In genomic region chr9:60995096-60995495, GRCm38 (mm10) we compare ENCODE assay signal across 35 mouse cellular contexts.
DNase-seq lines count a peak whose midpoint lies in the region; ATAC-seq lines count a peak whose summit lies in the region.
"Had no signal": no experiment of that assay in that cellular context is flagged by ENCODE, and none has a peak within 500 bp of the region (broad histone marks: within the 10 kb centered on the region; RNA-seq: fewer than 3 reads in every experiment).

No protein-coding gene starts in this region.

- no peak overlapping the region for H3K4me3 ChIP-seq in heart, embryonic 14.5 days (ENCODE audit: control insufficient read depth in 1 of 2, insufficient read depth in 1 of 2, low read depth in 1 of 2, low read length in 2 of 2)
- H3K4me3 ChIP-seq: embryonic facial prominence, embryonic 12.5 days; erythroblast, embryonic 14.5 days; gastrocnemius, adult 2 months; heart, embryonic 15.5 days; hindbrain, embryonic 13.5 days; limb, embryonic 10.5 days; limb, embryonic 15.5 days; midbrain, embryonic 10.5 days; midbrain, embryonic 15.5 days; neural tube, embryonic 12.5 days had no signal

- peaks cover 5% of the 10 kb centered on the region in 2 experiments; a peak in 3 of 4 replicates for H3K4me1 ChIP-seq in heart, embryonic 14.5 days (ENCODE audit: control insufficient read depth in 2 of 2, insufficient read depth in 2 of 2, low read length in 2 of 2)
- H3K4me1 ChIP-seq: heart, embryonic 15.5 days; hindbrain, embryonic 13.5 days; neural tube, embryonic 12.5 days had no signal

- H3K9me3 ChIP-seq in heart, embryonic 14.5 days (ENCODE audit: control insufficient read depth, low read length) = no peaks in the 10 kb centered on the region
- H3K9me3 ChIP-seq: embryonic facial prominence, embryonic 12.5 days; heart, embryonic 15.5 days; hindbrain, embryonic 13.5 days; limb, embryonic 10.5 days; limb, embryonic 15.5 days; midbrain, embryonic 10.5 days; midbrain, embryonic 15.5 days; neural tube, embryonic 12.5 days had no signal

- H3K9ac ChIP-seq in heart, embryonic 14.5 days (ENCODE audit: low read length) = no peak overlapping the region
- H3K9ac ChIP-seq: embryonic facial prominence, embryonic 12.5 days; heart, embryonic 15.5 days; hindbrain, embryonic 13.5 days; limb, embryonic 15.5 days; liver, embryonic 14.5 days; midbrain, embryonic 15.5 days; neural tube, embryonic 12.5 days had no signal

- no peak for ATAC-seq in heart, embryonic 14.5 days (ENCODE audit: insufficient number of reproducible peaks, insufficient read depth, low FRiP score, low read depth)
- ATAC-seq: activated CD4-positive, CD25-positive, alpha-beta regulatory T cell, adult 4 months; forebrain, embryonic 16.5 days; midbrain, embryonic 15.5 days had no signal

- no peaks in the 10 kb centered on the region; the same call in none of the 2 replicates for H3K27me3 ChIP-seq in heart, embryonic 14.5 days (ENCODE audit: control insufficient read depth, insufficient read depth, low read length)
- H3K27me3 ChIP-seq: embryonic facial prominence, embryonic 12.5 days; neural tube, embryonic 12.5 days had no signal

- H3K27ac ChIP-seq in heart, embryonic 14.5 days (replicated peaks in 1 of 2; ENCODE audit: control insufficient read depth in 1 of 2, insufficient read depth in 1 of 2, low read depth in 2 of 2, low read length in 2 of 2) = no peak overlapping the region
- H3K27ac ChIP-seq: embryonic facial prominence, embryonic 12.5 days; gastrocnemius, adult 2 months; heart, embryonic 15.5 days; hindbrain, embryonic 13.5 days; kidney, postnatal 0 days; limb, embryonic 10.5 days; limb, embryonic 15.5 days; liver, embryonic 14.5 days; macrophage; midbrain, embryonic 10.5 days; midbrain, embryonic 15.5 days; neural tube, embryonic 12.5 days; stomach, postnatal 0 days had no signal

- H3K36me3 ChIP-seq in heart, embryonic 14.5 days (ENCODE audit: control insufficient read depth, insufficient read depth, low read length) = no peaks in the 10 kb centered on the region
- H3K36me3 ChIP-seq: embryonic facial prominence, embryonic 12.5 days; heart, embryonic 15.5 days; hindbrain, embryonic 13.5 days; limb, embryonic 10.5 days; limb, embryonic 15.5 days; midbrain, embryonic 10.5 days; midbrain, embryonic 15.5 days; neural tube, embryonic 12.5 days had no signal

- intact Hi-C loops in heart, postnatal 10 days (cut with DNase I) = no loop called here
- intact Hi-C loops in left cerebral cortex, postnatal 25 days (cut with DNase I) = no loop called here

- 0 out of 2 replicates have a peak overlapping the region, but pooled peaks have one; percentile 6 for H3K4me2 ChIP-seq in heart, embryonic 14.5 days (ENCODE audit: low read length)
- H3K4me2 ChIP-seq: embryonic facial prominence, embryonic 12.5 days; heart, embryonic 15.5 days; hindbrain, embryonic 13.5 days; limb, embryonic 15.5 days; midbrain, embryonic 15.5 days; neural tube, embryonic 12.5 days had no signal

- WGBS in heart, embryonic 14.5 days = 20% methylated on average over 6 of the region's 6 CpGs

- DNase-seq in heart, postnatal 10 days = no peak
- DNase-seq in 416B (ENCODE audit: low read depth) (peak; percentile 89), liver (no peak)
- DNase-seq in CD4-positive helper T cell, adult 2 months (ENCODE audit: low read depth, low spot score) = peak; percentile 73
- peak; percentile 69 for DNase-seq in induced T-regulatory cell, adult 2 months (ENCODE audit: low read depth)
- DNase-seq in left cerebral cortex, postnatal 25 days (ENCODE audit: low spot score in 2 of 2) = no peak
- DNase-seq: adrenal gland, adult 8-10 months; cerebellum, adult 9-10 months; cerebellum, postnatal 36 days; gastrocnemius, adult 2 months; gastrocnemius, postnatal 36 days; heart, adult 18-20 months; heart, postnatal 36 days; kidney, adult 2 months; kidney, postnatal 4 days; layer of hippocampus, postnatal 36 days; lung, adult 2 months; lung, postnatal 10 days; right cerebral cortex, postnatal 4 days had no signal

Comparison
In these comparisons a context has a peak if more than half of its experiments do, and no peak if none do; other contexts are left out.
1. DNase-seq: peak in 416B (single experiment), CD4-positive helper T cell, adult 2 months (single experiment) and induced T-regulatory cell, adult 2 months (single experiment); none in heart, postnatal 10 days (0 of 2), liver (single experiment) and left cerebral cortex, postnatal 25 days (0 of 2).